Mouse (Mus musculus): ENCODE data around the gene Nampt.

- TF ChIP-seq CTCF (IDR thresholded peaks at IDR 0.05; ENCODE audit: low read depth): no peak
- TF ChIP-seq EP300 (optimal IDR thresholded peaks at IDR 0.05): no peak
These were observed 39.1 kb downstream of the Nampt start for GRCm38 (mm10) chr12:32858444-32858843.

Measured in stomach, postnatal 0 days (tissue).